Mouse (Mus musculus): ENCODE measurements around the gene Uso1.

Gene Uso1

GRCm38 (mm10) chr5:92137239-92138046 lies at the start of gene Uso1:
Gene Uso1, plus strand, starts transcription at chr5:92137938.
- DNase-seq (ENCODE audit: low spot score in 2 of 2), result peak; percentile 96 to 97

DNA sequence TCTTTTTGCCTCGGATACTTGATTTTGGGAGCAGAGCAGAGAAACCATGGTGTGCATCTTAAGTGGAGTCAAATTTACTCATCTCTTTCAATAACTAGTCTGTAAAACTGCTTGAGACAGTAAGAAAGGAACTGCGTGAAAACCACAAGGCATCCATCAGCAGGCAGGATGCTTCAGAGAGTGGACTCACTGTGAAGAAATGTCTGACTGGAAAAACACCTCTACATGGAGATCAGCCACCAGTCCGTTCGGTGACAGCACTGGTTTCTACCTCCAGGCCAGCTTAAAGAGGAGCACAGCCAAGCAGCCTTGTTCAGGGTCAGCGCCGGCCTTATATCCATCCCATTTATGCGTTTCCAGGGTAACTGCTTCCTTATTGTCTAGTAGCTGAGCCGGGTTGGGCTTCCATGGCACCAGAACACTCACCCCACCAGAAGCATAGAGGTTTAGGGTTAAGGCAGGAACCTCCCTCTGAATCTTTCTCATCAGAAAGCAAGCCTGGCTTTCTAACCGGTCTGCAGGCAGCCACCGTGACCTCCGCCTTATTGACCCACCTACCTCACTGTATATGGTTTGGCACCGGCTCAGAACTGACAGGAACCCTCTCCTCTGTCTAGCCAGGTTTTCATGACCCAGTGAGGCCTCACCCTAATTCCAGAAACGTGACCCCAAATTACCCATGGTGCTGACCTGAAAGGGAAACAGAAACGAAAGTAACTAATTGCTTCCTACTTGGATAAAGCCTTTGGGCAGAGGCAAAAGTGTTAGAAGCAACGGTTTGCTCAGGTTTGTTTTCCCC lies 44.3 kb upstream of the Uso1 start:
- DNase-seq (ENCODE audit: low spot score in 2 of 2), result no peak

DNA sequence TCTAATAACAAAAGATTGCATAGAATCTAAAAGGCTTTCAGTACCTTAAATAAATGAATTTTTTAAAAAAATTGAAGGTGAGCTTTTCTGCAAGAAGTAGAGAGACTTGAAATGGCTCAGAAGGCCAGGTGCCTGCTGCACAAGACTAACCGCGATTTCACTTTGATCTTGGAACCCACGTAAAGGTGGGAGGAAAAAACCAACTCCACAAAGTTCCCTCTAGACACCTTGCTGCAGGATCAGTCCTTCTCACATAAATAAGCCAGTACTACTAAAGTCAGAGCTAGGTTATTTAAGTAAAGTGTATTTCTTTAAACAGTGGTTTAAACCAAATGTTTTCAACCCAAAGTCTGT lies 43.7 kb upstream of the Uso1 start:
- DNase-seq (ENCODE audit: low spot score in 2 of 2), result no peak

DNA sequence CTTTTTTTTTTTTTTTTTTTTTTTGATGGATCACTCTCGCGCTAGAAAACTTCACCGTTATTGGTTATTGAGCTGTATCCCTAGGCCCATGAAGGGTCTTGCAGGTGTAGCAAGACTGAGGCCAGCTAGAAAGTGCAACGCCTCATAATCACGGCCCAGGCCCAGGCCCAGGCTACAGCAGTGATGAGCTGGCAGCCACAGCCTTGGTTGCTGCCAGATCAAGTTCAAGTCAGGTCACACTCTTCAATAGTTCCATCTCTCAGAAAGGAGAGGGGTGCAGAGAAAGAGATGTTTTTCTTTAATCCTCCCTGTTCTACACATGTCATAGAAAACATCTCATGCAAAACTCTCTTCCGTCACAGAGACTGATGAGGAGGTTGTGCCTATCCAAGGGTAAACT lies 41.0 kb upstream of the Uso1 start:
- DNase-seq (ENCODE audit: low spot score in 2 of 2), result no peak

DNA sequence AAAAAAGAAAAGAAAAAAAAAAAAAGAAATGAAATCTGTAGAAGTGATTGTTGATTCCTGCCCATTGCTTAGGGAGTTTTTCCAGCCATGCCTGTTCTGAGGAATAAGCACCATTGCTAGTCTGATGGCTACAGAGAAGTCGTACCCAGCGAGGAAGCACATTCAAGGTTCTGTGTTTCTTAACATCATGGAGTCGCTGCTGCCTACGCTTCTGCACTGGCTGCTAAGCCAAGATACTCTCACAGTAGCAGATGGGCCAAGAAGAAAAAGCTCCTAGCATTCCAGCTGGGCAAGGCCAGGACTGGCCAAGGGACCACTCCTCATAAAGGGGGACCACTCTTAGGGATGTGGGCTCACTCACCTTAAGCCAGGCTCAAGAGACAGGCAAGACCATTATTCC lies 40.0 kb upstream of the Uso1 start:
- DNase-seq (ENCODE audit: low spot score in 2 of 2), result no peak

DNA sequence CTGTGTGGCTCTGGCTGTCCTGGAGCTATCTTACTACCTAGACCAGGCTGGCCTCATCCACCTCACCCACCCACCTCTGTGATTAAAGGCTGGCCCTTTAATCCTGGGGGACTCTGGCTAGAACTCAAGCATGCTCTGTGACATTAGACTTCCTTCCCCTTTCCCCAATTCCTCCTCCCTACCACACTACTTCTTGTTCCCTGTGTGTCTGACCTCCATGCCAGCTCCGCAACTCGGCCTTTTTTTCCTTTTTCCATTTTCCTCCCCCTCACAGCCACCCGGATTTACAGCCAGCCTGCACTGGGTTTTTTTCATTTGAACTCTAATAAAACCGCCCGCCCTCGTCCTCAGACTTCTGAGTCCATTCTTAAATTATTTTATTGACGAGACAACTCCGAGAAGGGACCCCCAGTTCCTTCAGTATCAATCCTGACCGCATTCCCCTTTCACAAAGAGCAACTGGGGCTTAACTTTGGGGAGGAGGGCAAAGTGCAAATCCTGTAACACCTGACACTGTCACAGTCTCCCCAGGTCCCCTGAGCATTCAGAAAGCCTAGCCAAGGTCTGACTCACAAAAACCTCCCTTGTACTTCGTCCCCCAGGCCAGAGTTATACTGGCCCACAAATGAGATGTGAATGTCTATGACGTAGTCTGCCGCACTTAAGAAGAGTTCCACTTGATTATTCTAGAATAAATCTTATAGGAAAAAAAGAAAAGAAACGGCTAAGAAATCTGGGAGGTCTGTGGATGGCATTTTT lies 39.2 kb upstream of the Uso1 start:
- DNase-seq (ENCODE audit: low spot score in 2 of 2), result no peak

DNA sequence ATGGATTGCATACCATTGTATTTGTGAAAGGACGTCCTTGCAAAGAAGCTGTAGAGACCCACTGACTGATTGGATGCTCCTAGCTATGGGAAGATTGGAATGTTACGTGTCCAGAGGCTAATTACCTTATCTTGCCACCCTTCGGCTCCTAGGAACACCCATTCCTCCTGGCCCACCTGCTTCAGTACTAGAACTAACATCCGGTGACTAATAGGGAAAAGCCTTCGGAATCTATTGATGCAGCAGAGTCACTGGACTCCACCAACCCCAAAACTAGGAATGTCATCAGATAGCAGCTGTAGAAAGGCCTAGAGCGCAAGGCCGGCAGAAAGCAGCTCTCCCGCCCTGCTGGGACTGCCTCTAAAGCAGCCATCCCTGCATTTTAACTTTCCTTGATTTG lies 36.1 kb upstream of the Uso1 start:
- no peak for DNase-seq (ENCODE audit: low spot score in 2 of 2)

GRCm38 (mm10) chr5:92103062-92103461 lies 34.7 kb upstream of the Uso1 start:
- no peak for DNase-seq (ENCODE audit: low spot score in 2 of 2)

- no peak for DNase-seq (ENCODE audit: low spot score in 2 of 2)
These were observed 33.8 kb upstream of the Uso1 start for GRCm38 (mm10) chr5:92103816-92104415.

DNA sequence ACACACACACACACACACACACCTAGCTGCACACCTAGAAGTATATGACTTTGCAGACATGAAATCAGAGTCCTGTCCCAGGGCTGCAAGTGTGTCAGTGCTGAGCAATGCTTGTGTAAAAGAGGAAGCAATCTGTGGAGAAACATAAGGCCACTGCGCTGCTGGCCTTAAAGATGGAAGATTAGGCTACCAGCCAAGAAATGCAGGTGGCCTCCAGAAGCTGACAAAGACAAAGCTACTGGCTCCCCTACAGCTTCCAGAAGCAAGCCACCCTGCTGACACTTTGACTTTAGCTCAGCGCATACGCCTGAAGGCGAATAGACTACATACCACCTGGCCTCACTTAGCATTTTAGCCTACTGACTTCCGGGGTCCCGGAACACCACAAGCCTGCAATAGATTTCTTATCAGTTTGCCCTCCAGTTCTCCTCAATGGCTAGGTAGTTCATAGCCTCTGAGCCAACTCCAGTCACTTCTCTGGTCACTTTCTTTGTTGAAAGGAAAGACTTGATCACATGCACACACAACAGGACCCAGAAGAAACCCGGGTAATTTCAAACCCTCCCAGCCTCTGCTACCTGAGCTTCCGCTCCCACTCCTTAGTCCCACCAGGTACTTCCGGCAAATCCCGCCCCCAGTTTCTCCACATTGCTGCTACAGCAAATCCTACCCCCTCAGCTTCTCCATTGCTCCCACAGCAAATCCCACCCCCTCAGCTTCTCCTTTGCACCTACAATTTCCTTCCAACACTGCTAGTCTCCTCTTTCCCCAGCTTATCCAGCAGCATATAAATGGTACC lies 31.2 kb upstream of the Uso1 start:
- no peak for DNase-seq (ENCODE audit: low spot score in 2 of 2)

- no peak for DNase-seq (ENCODE audit: low spot score in 2 of 2)
These were observed 30.5 kb upstream of the Uso1 start for GRCm38 (mm10) chr5:92107282-92107681.

GRCm38 (mm10) chr5:92110818-92111355 lies 26.9 kb upstream of the Uso1 start:
- DNase-seq (ENCODE audit: low spot score in 2 of 2), result no peak

GRCm38 (mm10) chr5:92112175-92112574 lies 25.6 kb upstream of the Uso1 start:
- DNase-seq (ENCODE audit: low spot score in 2 of 2), result no peak

GRCm38 (mm10) chr5:92112585-92112984 lies 25.2 kb upstream of the Uso1 start:
- DNase-seq (ENCODE audit: low spot score in 2 of 2), result no peak

GRCm38 (mm10) chr5:92113484-92113883 lies 24.3 kb upstream of the Uso1 start:
- DNase-seq (ENCODE audit: low spot score in 2 of 2), result no peak

GRCm38 (mm10) chr5:92114223-92114622 lies 23.5 kb upstream of the Uso1 start:
- DNase-seq (ENCODE audit: low spot score in 2 of 2), result no peak

- no peak for DNase-seq (ENCODE audit: low spot score in 2 of 2)
These were observed 22.8 kb upstream of the Uso1 start for GRCm38 (mm10) chr5:92114939-92115338.

GRCm38 (mm10) chr5:92117823-92118403 lies 19.8 kb upstream of the Uso1 start:
- peak; percentile 43 to 69 for DNase-seq (ENCODE audit: low spot score in 2 of 2)

DNA sequence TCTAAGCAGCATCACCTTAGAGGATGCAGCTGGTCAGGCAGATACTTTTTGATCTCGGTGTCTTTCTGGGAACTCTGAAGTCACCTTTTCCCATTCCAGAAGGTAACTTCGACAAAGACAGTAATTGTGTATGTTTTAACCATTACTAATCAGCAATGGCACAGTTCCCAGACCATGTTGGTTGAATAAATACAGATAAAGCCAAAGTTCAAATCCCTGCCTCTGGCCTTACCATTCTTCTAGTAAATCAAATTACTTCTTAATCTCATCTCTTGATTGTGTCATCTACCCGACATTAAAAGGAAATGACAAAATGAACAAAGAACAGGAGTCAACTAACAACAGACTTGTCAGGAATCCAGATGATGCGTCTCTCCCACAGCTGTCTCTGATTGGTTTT lies 16.1 kb upstream of the Uso1 start:
- no peak for DNase-seq (ENCODE audit: low spot score in 2 of 2)

DNA sequence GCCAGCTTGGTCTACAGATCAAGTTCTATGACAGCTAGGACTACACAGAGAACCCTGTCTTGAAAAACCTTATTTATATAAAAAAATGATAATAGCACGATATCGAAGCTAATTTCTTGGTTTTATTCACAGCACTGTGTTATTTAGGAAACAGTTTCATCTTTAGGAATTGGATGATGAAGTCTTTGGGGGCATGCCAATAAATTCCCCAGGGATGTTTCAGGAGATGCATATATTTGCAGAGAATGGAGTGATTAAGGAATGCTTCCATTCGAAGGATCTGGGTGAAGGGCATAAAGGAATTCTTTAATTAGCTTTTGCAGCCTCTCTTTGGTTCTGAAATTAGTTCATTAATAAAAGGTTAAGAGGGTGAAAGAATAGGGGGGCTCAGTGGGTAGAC lies 12.3 kb upstream of the Uso1 start:
- no peak for DNase-seq (ENCODE audit: low spot score in 2 of 2)
